Mouse (Mus musculus) heart, postnatal 36 days (tissue): ENCODE data around the gene Dnal4. TPM values are rescaled to one million over a fixed set of nuclear protein-coding genes. Genes with fewer than 3 reads are reported as not detected.

Experiments
- DNase-seq, 2 experiments: peaks; one replicate each; pipeline ENCODE4 v3.0.0; 2021 to 2022
- intact Hi-C: fragments of 180-260 bp; cut with DNase I; formaldehyde crosslinking; loops from one replicate; pipeline ENCODE4 v1.15.1; 2025
- total RNA-seq, 2 experiments: library from RNA; stranded (reverse); gene quantifications; 2 replicates each; pipeline ENCODE4 v1.2.3; 2021

The Dnal4 gene
- total RNA-seq, 2 experiments from 2014 or later: 17.7 to 22.5 TPM

DNA sequence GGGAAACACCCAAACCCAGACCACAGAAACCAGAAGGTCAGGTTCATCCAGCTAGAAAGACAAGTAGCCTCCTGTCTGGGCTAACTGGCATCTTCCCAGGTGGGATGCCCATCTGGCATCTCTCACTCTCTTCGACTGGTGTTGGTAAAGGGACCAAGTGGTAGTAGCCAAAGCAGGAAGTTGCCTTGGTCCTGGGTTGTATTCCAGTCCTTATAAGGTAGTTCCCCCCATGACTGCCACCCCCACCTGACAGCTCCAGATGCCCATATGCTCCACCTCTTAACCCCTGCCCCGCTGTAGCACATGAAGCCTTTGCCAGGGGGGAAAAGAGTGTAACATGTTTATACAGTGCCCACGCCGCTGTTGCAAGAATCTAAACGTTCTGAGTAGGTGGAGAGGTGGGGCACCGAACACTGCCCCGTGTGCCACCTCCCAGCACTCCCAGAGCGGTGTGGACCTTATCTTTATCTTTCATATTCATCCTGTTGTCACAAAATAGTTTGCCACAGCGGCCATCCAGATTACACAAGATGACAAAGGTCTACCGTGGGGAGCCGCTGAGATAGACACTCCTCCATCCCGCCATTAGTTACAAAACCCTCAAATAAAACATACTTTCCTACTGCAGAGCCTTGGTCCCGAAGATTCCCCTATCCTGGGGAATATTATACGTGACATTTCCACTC is 36.3 kb downstream of the Dnal4 start:
- intact Hi-C loops: no loop called here
- no peak for DNase-seq

DNA sequence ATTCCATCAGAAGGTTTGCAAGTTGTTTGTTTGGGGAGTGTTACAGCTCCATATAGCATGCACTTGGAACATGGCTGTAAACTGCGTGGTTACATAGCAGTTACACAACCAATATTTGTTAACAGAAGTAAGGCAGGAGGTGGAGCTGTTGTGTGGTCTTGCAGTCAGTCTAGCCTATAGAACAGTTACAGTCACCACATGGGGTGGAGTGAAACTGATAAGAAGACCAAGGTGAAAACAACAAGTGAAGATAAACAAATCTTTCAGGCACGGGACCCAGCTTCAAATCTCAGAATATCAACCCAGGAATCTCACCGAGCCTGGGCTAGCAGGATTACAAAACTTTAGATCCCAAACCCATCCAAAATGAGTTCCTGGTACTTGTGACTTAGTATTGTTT is 36.9 kb downstream of the Dnal4 start:
- intact Hi-C loops: no loop called here
- DNase-seq: no peak

DNA sequence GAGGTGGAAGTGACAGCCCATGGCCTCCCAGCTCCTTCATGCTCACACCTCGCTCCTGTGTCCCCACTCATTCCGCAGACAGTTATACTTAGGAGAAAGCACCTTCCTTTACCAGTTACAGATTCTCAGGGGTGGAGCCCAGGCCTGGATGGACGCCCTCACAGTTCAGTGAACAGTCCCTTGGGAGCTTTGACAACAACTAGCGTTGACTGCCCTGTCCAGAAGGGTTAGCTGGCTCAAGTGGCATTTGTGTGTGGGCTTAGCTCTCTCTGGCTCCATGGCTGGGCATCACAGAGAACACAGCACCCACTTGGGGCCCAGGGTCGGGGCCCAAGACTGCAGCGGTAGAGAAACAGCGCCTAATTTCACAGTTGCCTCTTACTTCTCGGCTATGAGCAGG is 43.3 kb downstream of the Dnal4 start:
- DNase-seq: no peak
- intact Hi-C loops: loop anchor here (2.0 kb wide), 1 partner anchor 48 kb away; the partner anchor contains the start of gene Josd1

DNA sequence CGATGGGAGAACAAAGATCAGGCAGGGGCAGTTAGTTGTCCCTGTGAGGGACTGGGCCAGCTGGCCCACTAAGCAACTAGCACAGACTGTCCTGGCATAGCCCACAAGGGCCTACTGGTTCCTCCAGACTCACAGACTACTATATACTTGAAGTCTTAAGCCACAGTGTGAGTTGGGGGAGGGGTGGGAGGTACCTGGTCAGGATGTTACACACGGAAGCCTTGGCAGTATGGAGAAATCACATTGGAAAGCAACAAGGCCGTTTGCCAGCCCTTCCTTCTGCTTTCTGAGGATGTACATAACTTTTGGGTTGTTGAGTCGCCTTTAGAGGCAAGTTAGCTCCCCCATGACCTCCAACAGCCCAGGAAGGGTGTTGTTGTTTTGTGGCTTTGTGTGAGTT is 44.0 kb downstream of the Dnal4 start:
- DNase-seq: no peak
- intact Hi-C loops: loop anchor here (2.0 kb wide), 1 partner anchor 47 kb away; the partner anchor contains the start of gene Josd1

DNA sequence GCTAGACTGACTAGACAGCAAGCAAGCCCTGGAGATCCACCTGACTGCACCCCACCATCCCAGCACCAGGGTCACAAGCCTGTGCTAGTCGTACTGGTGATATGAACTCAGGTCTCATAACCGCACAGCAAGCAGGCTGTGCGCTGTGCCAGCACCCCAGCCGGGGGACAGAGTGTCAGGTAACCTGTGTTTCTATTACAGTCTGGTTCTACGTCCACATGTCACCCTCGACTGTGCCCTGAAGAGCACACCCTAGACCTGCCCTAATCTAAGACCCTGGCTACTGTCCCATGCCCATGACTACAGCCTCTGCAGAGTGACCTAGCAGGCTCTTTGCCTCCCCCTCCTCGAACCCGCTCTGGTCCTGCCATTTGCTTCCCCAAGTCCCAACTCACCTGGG is 44.5 kb downstream of the Dnal4 start:
- no peak for DNase-seq
- intact Hi-C loops: no loop called here

DNA sequence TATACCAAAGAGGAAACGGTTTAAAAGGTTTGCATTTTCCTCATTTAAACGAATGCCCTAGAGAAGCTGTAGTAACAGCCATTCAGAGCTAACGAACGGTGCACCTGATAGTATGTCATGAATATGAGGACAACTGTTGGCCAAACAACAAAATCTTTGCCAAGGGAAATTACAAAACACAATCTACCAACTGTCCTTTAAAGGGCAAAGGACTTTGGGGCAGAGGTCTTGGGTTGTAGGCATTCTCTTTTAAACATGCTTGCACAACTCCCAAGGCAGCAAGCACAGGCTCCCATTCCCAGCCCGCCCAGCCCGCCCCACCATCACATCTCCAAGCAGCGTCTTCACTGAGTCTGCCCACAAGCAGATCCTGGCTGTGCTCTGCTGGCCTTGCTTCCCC is 46.1 kb downstream of the Dnal4 start:
- no peak for DNase-seq
- intact Hi-C loops: no loop called here

DNA sequence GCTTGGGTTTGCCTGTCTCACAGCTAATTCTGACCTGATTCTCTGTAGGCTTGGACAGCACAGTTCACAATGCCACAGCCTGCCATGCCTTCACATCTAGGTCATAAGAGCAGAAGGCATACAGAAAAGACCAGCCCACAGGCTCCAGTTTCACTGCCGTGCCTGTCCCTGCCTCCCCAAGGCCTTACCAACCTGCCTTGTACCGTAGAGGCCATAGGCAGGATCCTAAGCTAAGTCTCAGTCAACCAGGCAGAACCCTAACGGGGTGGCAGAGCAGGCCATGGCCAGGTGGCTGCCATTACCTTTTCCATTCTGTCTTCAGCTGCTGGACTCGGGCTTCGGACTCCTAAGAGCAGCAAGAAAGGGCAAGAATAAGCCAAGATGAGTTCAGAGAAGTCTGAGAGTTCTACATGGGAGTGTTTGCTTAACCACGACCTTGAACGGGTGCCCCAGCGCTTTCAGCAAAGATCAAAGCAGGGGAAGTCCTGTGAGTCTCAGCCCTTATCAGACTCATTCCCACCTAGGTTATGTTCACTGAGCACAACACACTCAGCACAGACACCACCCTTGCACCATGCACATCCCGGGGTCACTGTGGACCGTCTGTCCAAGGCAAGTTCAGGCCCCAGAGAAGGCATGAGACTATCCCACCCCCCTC is 48.8 kb downstream of the Dnal4 start:
- intact Hi-C loops: loop anchor here (10.0 kb wide), 1 partner anchor 74 kb away; the partner anchor contains the start of genes Cby1 and Fam227a

DNA sequence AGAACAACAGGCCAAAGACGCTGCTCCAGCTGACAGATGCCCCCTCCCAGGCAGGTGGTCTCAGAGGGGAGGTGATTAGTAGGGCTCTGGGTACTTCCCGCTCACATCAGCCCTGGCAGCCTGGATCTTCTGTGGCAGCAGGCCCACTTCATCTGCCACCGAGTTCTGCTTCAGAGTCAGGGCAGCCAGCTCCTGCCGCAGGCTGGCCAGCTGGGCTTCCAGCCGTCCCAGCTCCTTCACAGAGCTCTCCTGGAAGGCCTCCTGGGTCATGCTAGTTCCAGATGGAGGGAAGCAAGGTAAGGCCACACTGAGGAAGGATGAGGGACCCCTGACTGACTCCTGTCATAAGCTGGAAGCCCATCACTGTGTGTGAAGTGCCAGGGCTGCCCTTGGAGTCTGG is 49.3 kb downstream of the Dnal4 start:
- intact Hi-C loops: loop anchor here (10.0 kb wide), 1 partner anchor 74 kb away; the partner anchor contains the start of genes Cby1 and Fam227a
- no peak for DNase-seq

More for the DNA sequence above, 48.8 kb downstream of the Dnal4 start:
- DNase-seq: no peak

DNA sequence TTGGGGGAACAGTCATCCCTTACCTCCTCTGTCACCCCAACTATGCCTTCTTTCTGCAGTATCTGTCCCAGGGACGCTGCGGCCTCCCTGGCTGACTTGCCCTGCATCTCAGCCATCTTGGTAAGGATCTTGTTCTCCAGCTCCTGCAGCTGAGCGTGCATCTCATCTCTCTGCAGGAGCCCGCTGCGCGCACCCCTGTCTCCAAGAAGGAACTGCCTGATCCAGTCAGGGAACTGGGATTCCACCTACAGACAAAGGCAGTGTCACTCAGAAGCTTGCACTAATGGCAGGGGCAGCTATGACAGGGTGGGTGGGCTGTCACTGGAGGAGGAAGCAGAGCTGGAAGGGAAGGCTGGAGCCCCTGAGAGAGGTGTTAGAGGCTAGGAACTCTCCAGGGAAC is 49.8 kb downstream of the Dnal4 start:
- no peak for DNase-seq
- intact Hi-C loops: loop anchor here (10.0 kb wide), 1 partner anchor 73 kb away; the partner anchor contains the start of genes Cby1 and Fam227a

DNA sequence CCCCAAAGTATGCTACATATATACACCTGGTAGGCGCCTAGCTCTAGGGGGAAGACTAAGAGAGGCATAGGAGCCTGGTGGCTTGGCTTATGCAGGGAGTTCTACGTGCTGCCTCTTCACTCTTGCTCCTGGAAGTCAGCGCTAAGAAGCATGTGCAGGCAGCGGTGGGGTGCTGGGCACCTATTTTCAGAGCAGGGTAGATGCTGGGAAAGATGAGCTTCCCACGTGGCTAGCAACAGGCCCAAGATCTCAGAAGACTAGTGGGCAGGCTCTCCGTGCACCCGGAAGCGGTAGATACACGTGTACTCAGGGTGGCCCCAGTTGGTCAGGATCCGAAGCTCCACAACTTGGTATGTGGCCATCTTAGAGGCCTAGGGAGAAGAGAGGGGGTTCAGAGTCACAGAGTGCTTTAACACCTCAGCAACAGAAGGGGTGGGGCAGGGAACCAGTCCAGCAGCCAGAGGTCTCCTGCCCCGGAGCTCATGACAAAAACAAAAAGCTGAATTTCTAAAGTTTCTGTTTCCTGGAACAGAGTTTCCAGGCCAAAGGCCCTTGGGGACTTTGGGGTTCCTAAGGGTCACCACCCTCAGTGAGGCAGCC is 52.4 kb downstream of the Dnal4 start:
- intact Hi-C loops: loop anchor here (10.0 kb wide), 1 partner anchor 70 kb away; the partner anchor contains the start of genes Cby1 and Fam227a

DNA sequence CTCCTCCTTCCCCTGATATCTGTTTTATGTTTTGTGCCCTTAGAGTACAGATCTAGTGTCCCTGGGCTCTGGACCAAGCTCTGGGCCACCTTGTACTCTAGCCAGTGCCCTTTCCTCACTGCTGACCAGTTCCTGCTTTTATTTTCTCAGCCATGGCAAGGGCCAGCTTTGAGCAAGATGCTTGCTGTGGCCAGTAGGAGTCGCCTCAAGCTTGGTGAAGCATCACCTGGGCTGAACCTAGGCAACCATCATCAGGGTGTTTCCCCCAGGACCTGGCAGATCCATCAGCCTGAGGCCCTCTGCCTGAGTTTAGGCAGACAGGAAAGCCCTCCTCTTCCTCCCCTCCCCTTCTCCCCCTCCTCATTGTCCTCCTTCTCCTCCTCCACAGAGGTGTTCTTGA is 54.2 kb downstream of the Dnal4 start:
- peak in 1 of 2 experiments; percentile 34 for DNase-seq

More for the DNA sequence above, 52.4 kb downstream of the Dnal4 start:
- DNase-seq: no peak

DNA sequence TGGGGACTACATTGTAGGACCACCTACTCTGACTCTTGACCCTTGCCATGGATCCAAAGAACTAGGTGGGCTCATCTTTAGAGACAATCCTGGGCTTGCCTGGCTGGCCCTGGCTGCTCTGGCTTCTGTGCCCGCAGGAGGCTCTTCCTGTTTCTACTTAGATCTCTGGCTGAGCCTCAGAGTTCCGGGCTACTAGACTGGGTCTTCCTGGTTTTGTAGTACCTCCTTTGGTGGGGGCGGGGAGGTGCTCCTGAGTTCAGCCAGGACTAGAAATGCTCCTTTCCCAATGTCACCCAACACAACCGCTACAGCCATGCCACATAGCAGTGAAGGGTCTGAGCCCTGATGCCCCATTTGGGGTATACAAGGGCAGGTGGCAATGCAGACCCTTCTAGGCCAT is 56.9 kb downstream of the Dnal4 start:
- intact Hi-C loops: loop anchor here (10.0 kb wide), 1 partner anchor 66 kb away; the partner anchor contains the start of genes Cby1 and Fam227a
- DNase-seq: no peak

More for the DNA sequence above, 54.2 kb downstream of the Dnal4 start:
- intact Hi-C loops: loop anchor here (10.0 kb wide), 1 partner anchor 69 kb away; the partner anchor contains the start of genes Cby1 and Fam227a

DNA sequence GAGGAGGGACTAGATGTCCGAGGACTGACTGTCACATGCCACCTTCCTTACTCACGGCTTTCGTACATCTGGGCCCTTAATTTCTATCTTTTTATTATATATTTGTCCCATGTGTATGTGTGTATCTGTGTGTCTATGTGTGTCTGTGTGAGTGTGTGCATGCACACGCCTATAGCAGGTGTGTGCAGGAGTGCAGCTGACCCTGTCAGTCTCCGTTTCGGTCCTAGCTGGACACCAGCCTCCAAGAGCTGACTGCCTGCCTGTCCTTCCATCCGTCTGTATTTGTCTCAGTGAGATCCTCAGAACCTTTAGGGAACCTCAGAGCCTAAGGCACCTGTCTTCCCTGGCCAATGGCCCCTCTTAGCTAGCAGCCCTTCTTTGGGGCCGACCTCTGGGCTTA is 57.4 kb downstream of the Dnal4 start:
- no peak for DNase-seq
- intact Hi-C loops: loop anchor here (10.0 kb wide), 1 partner anchor 65 kb away; the partner anchor contains the start of genes Cby1 and Fam227a

DNA sequence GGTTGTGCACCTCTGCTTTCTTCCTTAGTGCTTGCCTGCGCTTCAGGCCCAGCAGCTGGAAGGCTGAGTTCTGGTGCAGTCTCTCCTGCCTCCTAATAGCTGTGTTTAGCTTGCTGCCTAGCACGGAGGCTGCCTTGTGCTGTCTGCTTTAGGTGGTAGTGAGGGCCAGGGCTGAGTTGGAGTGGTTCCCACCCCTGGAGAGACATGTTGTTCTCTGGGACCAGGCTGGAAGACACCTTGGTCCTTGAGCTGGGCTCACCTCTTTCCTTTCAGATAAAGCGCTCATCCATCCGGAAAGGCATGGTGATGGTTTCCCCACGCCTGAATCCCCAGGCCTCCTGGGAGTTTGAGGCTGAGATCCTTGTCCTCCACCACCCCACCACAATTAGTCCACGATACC is 60.9 kb downstream of the Dnal4 start:
- no peak for DNase-seq
- intact Hi-C loops: no loop called here

DNA sequence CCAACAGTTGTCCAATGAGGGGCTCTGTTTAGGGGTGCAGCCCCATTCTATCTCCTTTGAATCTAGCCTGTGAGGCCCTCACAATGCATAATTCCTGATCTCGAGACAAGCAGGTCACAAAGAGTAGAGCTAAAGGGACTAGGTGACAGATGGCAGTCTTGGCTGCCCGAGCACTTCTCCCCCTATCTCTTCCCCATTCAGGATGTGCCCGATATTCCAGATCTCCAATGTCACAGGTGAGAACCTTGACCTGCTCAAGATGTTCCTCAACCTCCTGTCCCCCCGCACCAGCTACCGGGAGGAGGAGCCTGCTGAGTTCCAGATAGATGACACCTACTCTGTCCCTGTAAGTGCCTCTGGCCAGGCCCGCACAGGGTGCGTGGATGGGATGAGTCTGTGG is 62.0 kb downstream of the Dnal4 start:
- intact Hi-C loops: no loop called here

More for the DNA sequence above, 62.0 kb downstream of the Dnal4 start:
- DNase-seq: no peak

Other genes with a start within 250 kb of the Dnal4 start
- 10 to 100 TPM; 84.7 to 86.5 TPM for gene Ddx17, start 231.1 kb downstream of the Dnal4 start, total RNA-seq
- gene Dmc1, start 172.7 kb downstream of the Dnal4 start, total RNA-seq: not detected
- 1 to 10 TPM in 1 of 2 experiments, under 1 TPM in 1; 0.78 to 1.7 TPM for gene Fam227a, start 118.9 kb downstream of the Dnal4 start, total RNA-seq
- gene Cby1, start 118.7 kb downstream of the Dnal4 start, total RNA-seq: 10 to 100 TPM; 21.3 to 23.5 TPM
- 100 to 1,000 TPM; 110 to 120 TPM for gene Tomm22, start 107.0 kb downstream of the Dnal4 start, total RNA-seq
- 10 to 100 TPM; 24.2 to 25.0 TPM for gene Josd1, start 89.9 kb downstream of the Dnal4 start, total RNA-seq
- 10 to 100 TPM; 27.2 to 28.4 TPM for gene Gtpbp1, start 87.0 kb downstream of the Dnal4 start, total RNA-seq
- gene Sun2, start 35.3 kb downstream of the Dnal4 start, total RNA-seq: 10 to 100 TPM; 85.6 to 89.1 TPM
- 1 to 10 TPM; 1.5 to 1.7 TPM for gene Nptxr, start 26.9 kb upstream of the Dnal4 start, total RNA-seq
- gene Npcd, start 56.4 kb upstream of the Dnal4 start, total RNA-seq: under 1 TPM in 1 of 2 experiments, not detected in 1; 0.30 TPM
- 10 to 100 TPM; 25.8 to 29.7 TPM for gene Cbx6, start 56.8 kb upstream of the Dnal4 start, total RNA-seq
- 1 to 10 TPM; 7.7 to 7.8 TPM for gene Apobec3, start 113.8 kb upstream of the Dnal4 start, total RNA-seq
- 10 to 100 TPM; 13.2 to 16.6 TPM for gene Cbx7, start 193.3 kb upstream of the Dnal4 start, total RNA-seq
- 10 to 100 TPM; 30.4 to 31.3 TPM for gene Pdgfb, start 237.1 kb upstream of the Dnal4 start, total RNA-seq